Mouse (Mus musculus): ENCODE measurements around the gene Gbgt1. TPM values are rescaled to one million over a fixed set of nuclear protein-coding genes. Genes with fewer than 3 reads are reported as not detected.
A peak's percentile ranks its signal among the peaks of the same experiment; 100 is the strongest.
"Not testable (repeated sequence)": the region's sequence is repeated elsewhere in the genome, so short reads cannot be mapped to it uniquely, and the experiment has no call there.

Gbgt1 gene
- polyA plus RNA-seq, 1 experiment from 2014 or later = 1.2 TPM

- no peak for ATAC-seq (ENCODE audit: low FRiP score, low read depth)
- 84% methylated on average over 3 of the region's 3 CpGs for WGBS
These were observed 9.1 kb downstream of the Gbgt1 start, which contains the start of gene Gm10134 for GRCm38 (mm10) chr2:28505795-28506194. Gene Gm10134, plus strand, starts transcription at chr2:28506095.

GRCm38 (mm10) chr2:28506291-28506690, 9.6 kb downstream of the Gbgt1 start:
- no peaks in the 10 kb centered on the region for H3K4me1 ChIP-seq
- no peak overlapping the region for H3K4me2 ChIP-seq (replicated peaks)
- no peak overlapping the region for H3K27ac ChIP-seq (replicated peaks)
- H3K9ac ChIP-seq (replicated peaks) = no peak overlapping the region
- peaks cover 6% of the 10 kb centered on the region; the same call in 1 of the 2 replicates for H3K27me3 ChIP-seq
- H3K4me3 ChIP-seq = no peak overlapping the region
- H3K36me3 ChIP-seq = no peaks in the 10 kb centered on the region
- whole genome bisulfite sequencing = 90% methylated on average over 6 of the region's 6 CpGs
- ATAC-seq (ENCODE audit: low FRiP score, low read depth) = no peak
- no peaks in the 10 kb centered on the region for H3K9me3 ChIP-seq

More at GRCm38 (mm10) chr2:28505795-28506194, 9.1 kb downstream of the Gbgt1 start, which contains the start of gene Gm10134:
- Histone ChIP-seq H3K4me3 (no peak within 1 kb of the TSS), H3K27me3 (0 out of 2 replicates have a peak, but pooled peaks cover 1% of the 10 kb centered on the region), H3K9me3 (no peaks in the 10 kb centered on the region), H3K36me3 (no peaks in the 10 kb centered on the region), H3K4me2 (replicated peaks) (no peak within 1 kb of the TSS), H3K9ac (replicated peaks) (no peak within 1 kb of the TSS), H3K27ac (replicated peaks) (no peak within 1 kb of the TSS), H3K4me1 (no peaks in the 10 kb centered on the region)

GRCm38 (mm10) chr2:28511600-28511999, 14.9 kb downstream of the Gbgt1 start:
- H3K4me1 ChIP-seq = peaks cover 28% of the 10 kb centered on the region
- not testable (repeated sequence) for H3K36me3 ChIP-seq; H3K27me3 ChIP-seq; H3K4me3 ChIP-seq; H3K9ac ChIP-seq (replicated peaks); H3K9me3 ChIP-seq; H3K4me2 ChIP-seq (replicated peaks); H3K27ac ChIP-seq (replicated peaks); ATAC-seq (ENCODE audit: low FRiP score, low read depth)
- WGBS = 55% methylated on average over 5 of the region's 5 CpGs

- H3K9ac ChIP-seq (replicated peaks) = peak within 1 kb of the TSS; percentile 94
- WGBS = 0% methylated on average over 46 of the region's 71 CpGs
- peak within 1 kb of the TSS; percentile 82 for H3K4me3 ChIP-seq
- peaks cover 41% of the 10 kb centered on the region for H3K4me1 ChIP-seq
- peak; percentile 70 for ATAC-seq (ENCODE audit: low FRiP score, low read depth)
- peaks cover 9% of the 10 kb centered on the region; the same call in 1 of the 2 replicates for H3K27me3 ChIP-seq
- H3K27ac ChIP-seq (replicated peaks) = peak within 1 kb of the TSS; percentile 88
- H3K9me3 ChIP-seq = no peaks in the 10 kb centered on the region
- H3K4me2 ChIP-seq (replicated peaks) = peak within 1 kb of the TSS; percentile 85
- H3K36me3 ChIP-seq = peaks cover 10% of the 10 kb centered on the region; the same call in 1 of the 2 replicates
These were observed 16.2 kb downstream of the Gbgt1 start, which contains the start of gene Ralgds for GRCm38 (mm10) chr2:28512798-28513401. Gene Ralgds, plus strand, starts transcription at chr2:28513125.

- 5% methylated on average over 47 of the region's 47 CpGs for WGBS
- Histone ChIP-seq H3K4me2 (replicated peaks) (peak overlapping the region; percentile 85), H3K9ac (replicated peaks) (peak overlapping the region; percentile 94), H3K9me3 (no peaks in the 10 kb centered on the region), H3K27me3 (peaks cover 9% of the 10 kb centered on the region; the same call in 1 of the 2 replicates), H3K4me1 (peaks cover 49% of the 10 kb centered on the region), H3K4me3 (peak overlapping the region; percentile 82), H3K36me3 (peaks cover 10% of the 10 kb centered on the region; the same call in 1 of the 2 replicates), H3K27ac (replicated peaks) (peak overlapping the region; percentile 88)
- ATAC-seq (ENCODE audit: low FRiP score, low read depth) = peak; percentile 50
These were observed 17.0 kb downstream of the Gbgt1 start for GRCm38 (mm10) chr2:28513431-28514370.

GRCm38 (mm10) chr2:28514489-28514888, 17.8 kb downstream of the Gbgt1 start:
- ATAC-seq (ENCODE audit: low FRiP score, low read depth) = no peak
- Histone ChIP-seq H3K9me3 (no peaks in the 10 kb centered on the region), H3K4me3 (peak overlapping the region; percentile 82), H3K4me2 (replicated peaks) (peak overlapping the region; percentile 85), H3K36me3 (peaks cover 10% of the 10 kb centered on the region; the same call in 1 of the 2 replicates), H3K27me3 (peaks cover 9% of the 10 kb centered on the region; the same call in 1 of the 2 replicates), H3K9ac (replicated peaks) (peak overlapping the region; percentile 94), H3K27ac (replicated peaks) (peak overlapping the region; percentile 88), H3K4me1 (peaks cover 56% of the 10 kb centered on the region)
- 15% methylated on average over 5 of the region's 5 CpGs for WGBS

GRCm38 (mm10) chr2:28517206-28517909, 20.7 kb downstream of the Gbgt1 start:
- Histone ChIP-seq H3K4me2 (replicated peaks) (no peak overlapping the region), H3K4me1 (peaks cover 64% of the 10 kb centered on the region), H3K9ac (replicated peaks) (no peak overlapping the region), H3K9me3 (no peaks in the 10 kb centered on the region), H3K27ac (replicated peaks) (0 out of 2 replicates have a peak overlapping the region, but pooled peaks have one; percentile 46), H3K27me3 (no peaks in the 10 kb centered on the region), H3K4me3 (no peak overlapping the region), H3K36me3 (peaks cover 10% of the 10 kb centered on the region; the same call in 1 of the 2 replicates)
- 44% methylated on average over 5 of the region's 5 CpGs for WGBS
- no peak for ATAC-seq (ENCODE audit: low FRiP score, low read depth)

GRCm38 (mm10) chr2:28518231-28518630, 21.5 kb downstream of the Gbgt1 start:
- H3K4me2 ChIP-seq (replicated peaks) = 0 out of 2 replicates have a peak overlapping the region, but pooled peaks have one; percentile 9
- H3K27me3 ChIP-seq = no peaks in the 10 kb centered on the region
- H3K4me1 ChIP-seq = peaks cover 64% of the 10 kb centered on the region
- H3K27ac ChIP-seq (replicated peaks) = no peak overlapping the region
- H3K4me3 ChIP-seq = no peak overlapping the region
- H3K9me3 ChIP-seq = no peaks in the 10 kb centered on the region
- 20% methylated on average over 2 of the region's 2 CpGs for WGBS
- H3K9ac ChIP-seq (replicated peaks) = no peak overlapping the region
- peaks cover 10% of the 10 kb centered on the region; the same call in 1 of the 2 replicates for H3K36me3 ChIP-seq
- no peak for ATAC-seq (ENCODE audit: low FRiP score, low read depth)

- H3K36me3 ChIP-seq = peaks cover 10% of the 10 kb centered on the region; the same call in 1 of the 2 replicates
- H3K9me3 ChIP-seq = no peaks in the 10 kb centered on the region
- H3K4me1 ChIP-seq = peaks cover 68% of the 10 kb centered on the region
- no peak overlapping the region for H3K4me2 ChIP-seq (replicated peaks)
- peak overlapping the region; percentile 11; the same call in 1 of the 2 replicates for H3K9ac ChIP-seq (replicated peaks)
- H3K27ac ChIP-seq (replicated peaks) = no peak overlapping the region
- WGBS = 67% methylated on average over 5 of the region's 5 CpGs
- no peak for ATAC-seq (ENCODE audit: low FRiP score, low read depth)
- no peak overlapping the region for H3K4me3 ChIP-seq
- no peaks in the 10 kb centered on the region for H3K27me3 ChIP-seq
These were observed 23.9 kb downstream of the Gbgt1 start for GRCm38 (mm10) chr2:28520581-28520980.

GRCm38 (mm10) chr2:28521571-28522151, 25.0 kb downstream of the Gbgt1 start:
- no peaks in the 10 kb centered on the region for H3K9me3 ChIP-seq
- H3K27ac ChIP-seq (replicated peaks) = no peak overlapping the region
- WGBS = 85% methylated on average over 6 of the region's 6 CpGs
- no peak for ATAC-seq (ENCODE audit: low FRiP score, low read depth)
- H3K4me1 ChIP-seq = peaks cover 68% of the 10 kb centered on the region
- no peak overlapping the region for H3K4me2 ChIP-seq (replicated peaks)
- no peak overlapping the region for H3K4me3 ChIP-seq
- H3K36me3 ChIP-seq = peaks cover under 1% of the 10 kb centered on the region; the same call in 1 of the 2 replicates
- H3K27me3 ChIP-seq = no peaks in the 10 kb centered on the region
- H3K9ac ChIP-seq (replicated peaks) = no peak overlapping the region

- Histone ChIP-seq H3K36me3 (no peaks in the 10 kb centered on the region), H3K4me3 (no peak overlapping the region), H3K9ac (replicated peaks) (no peak overlapping the region), H3K4me2 (replicated peaks) (no peak overlapping the region), H3K27ac (replicated peaks) (no peak overlapping the region), H3K27me3 (no peaks in the 10 kb centered on the region), H3K4me1 (peaks cover 66% of the 10 kb centered on the region), H3K9me3 (no peaks in the 10 kb centered on the region)
- no peak for ATAC-seq (ENCODE audit: low FRiP score, low read depth)
- WGBS = 94% methylated on average over 4 of the region's 4 CpGs
These were observed 25.5 kb downstream of the Gbgt1 start for GRCm38 (mm10) chr2:28522166-28522565.
